Mouse (Mus musculus): ENCODE data around the gene Hist1h2ag. TPM values are rescaled to one million over a fixed set of nuclear protein-coding genes. Genes with fewer than 3 reads are reported as not detected.

Gene Hist1h2ag
- polyA plus RNA-seq, 1 experiment = 0.63 TPM

- no peak overlapping the region for H3K27ac ChIP-seq (ENCODE audit: insufficient read depth, low read length)
- H3K4me3 ChIP-seq (ENCODE audit: insufficient read depth, low read length) = no peak overlapping the region
- H3K4me1 ChIP-seq (ENCODE audit: control insufficient read depth, insufficient read depth, low read length) = no peaks in the 10 kb centered on the region
- no peak for TF ChIP-seq POLR2A (IDR thresholded peaks at IDR 0.05; ENCODE audit: extremely low read depth, insufficient read depth, low read length)
- TF ChIP-seq CTCF (IDR thresholded peaks at IDR 0.05; ENCODE audit: extremely low read depth, insufficient read depth, low read length) = no peak
Observed at GRCm38 (mm10) chr13:22013716-22014115, 29.0 kb downstream of the Hist1h2ag start.

GRCm38 (mm10) chr13:22009642-22010041 is 33.1 kb downstream of the Hist1h2ag start, which contains the start of gene Prss16:
Gene Prss16 (minus strand): TSS chr13:22009742.
- H3K4me3 ChIP-seq (ENCODE audit: insufficient read depth, low read length) = no peak within 1 kb of the TSS
- H3K27ac ChIP-seq (ENCODE audit: insufficient read depth, low read length) = no peak within 1 kb of the TSS
- H3K4me1 ChIP-seq (ENCODE audit: control insufficient read depth, insufficient read depth, low read length) = no peaks in the 10 kb centered on the region
- TF ChIP-seq POLR2A (IDR thresholded peaks at IDR 0.05; ENCODE audit: extremely low read depth, insufficient read depth, low read length) = no peak
- TF ChIP-seq CTCF (IDR thresholded peaks at IDR 0.05; ENCODE audit: extremely low read depth, insufficient read depth, low read length) = no peak

- TF ChIP-seq POLR2A (IDR thresholded peaks at IDR 0.05; ENCODE audit: extremely low read depth, insufficient read depth, low read length) (no peak), CTCF (IDR thresholded peaks at IDR 0.05; ENCODE audit: extremely low read depth, insufficient read depth, low read length) (no peak)
- Histone ChIP-seq H3K27ac (ENCODE audit: insufficient read depth, low read length) (no peak overlapping the region), H3K4me3 (ENCODE audit: insufficient read depth, low read length) (no peak overlapping the region), H3K4me1 (ENCODE audit: control insufficient read depth, insufficient read depth, low read length) (no peaks in the 10 kb centered on the region)
Observed at GRCm38 (mm10) chr13:22008707-22009106, 34.0 kb downstream of the Hist1h2ag start.

- Histone ChIP-seq H3K4me1 (ENCODE audit: control insufficient read depth, insufficient read depth, low read length) (no peaks in the 10 kb centered on the region), H3K4me3 (ENCODE audit: insufficient read depth, low read length) (no peak overlapping the region), H3K27ac (ENCODE audit: insufficient read depth, low read length) (no peak overlapping the region)
- TF ChIP-seq POLR2A (IDR thresholded peaks at IDR 0.05; ENCODE audit: extremely low read depth, insufficient read depth, low read length) (no peak), CTCF (IDR thresholded peaks at IDR 0.05; ENCODE audit: extremely low read depth, insufficient read depth, low read length) (no peak)
Observed at GRCm38 (mm10) chr13:22007872-22008271, 34.9 kb downstream of the Hist1h2ag start.

- TF ChIP-seq POLR2A (IDR thresholded peaks at IDR 0.05; ENCODE audit: extremely low read depth, insufficient read depth, low read length) = no peak
- TF ChIP-seq CTCF (IDR thresholded peaks at IDR 0.05; ENCODE audit: extremely low read depth, insufficient read depth, low read length) = no peak
- Histone ChIP-seq H3K4me3 (ENCODE audit: insufficient read depth, low read length) (peak overlapping the region; percentile 27; the same call in 1 of the 2 replicates), H3K4me1 (ENCODE audit: control insufficient read depth, insufficient read depth, low read length) (no peaks in the 10 kb centered on the region)
Observed at GRCm38 (mm10) chr13:22007121-22007510, 35.6 kb downstream of the Hist1h2ag start.

GRCm38 (mm10) chr13:22006334-22007120 is 36.2 kb downstream of the Hist1h2ag start:
- Histone ChIP-seq H3K4me1 (ENCODE audit: control insufficient read depth, insufficient read depth, low read length) (no peaks in the 10 kb centered on the region), H3K4me3 (ENCODE audit: insufficient read depth, low read length) (peak overlapping the region; percentile 27), H3K27ac (ENCODE audit: insufficient read depth, low read length) (no peak overlapping the region)
- no peak for TF ChIP-seq POLR2A (IDR thresholded peaks at IDR 0.05; ENCODE audit: extremely low read depth, insufficient read depth, low read length)
- TF ChIP-seq CTCF (IDR thresholded peaks at IDR 0.05; ENCODE audit: extremely low read depth, insufficient read depth, low read length) = no peak

More at GRCm38 (mm10) chr13:22007121-22007510, 35.6 kb downstream of the Hist1h2ag start:
- H3K27ac ChIP-seq (ENCODE audit: insufficient read depth, low read length) = no peak overlapping the region

GRCm38 (mm10) chr13:22005605-22006333 is 37.0 kb downstream of the Hist1h2ag start:
- TF ChIP-seq CTCF (IDR thresholded peaks at IDR 0.05; ENCODE audit: extremely low read depth, insufficient read depth, low read length) (no peak), POLR2A (IDR thresholded peaks at IDR 0.05; ENCODE audit: extremely low read depth, insufficient read depth, low read length) (no peak)
- Histone ChIP-seq H3K27ac (ENCODE audit: insufficient read depth, low read length) (no peak overlapping the region), H3K4me1 (ENCODE audit: control insufficient read depth, insufficient read depth, low read length) (no peaks in the 10 kb centered on the region), H3K4me3 (ENCODE audit: insufficient read depth, low read length) (peak overlapping the region; percentile 27)

GRCm38 (mm10) chr13:22001823-22002222 is 40.9 kb downstream of the Hist1h2ag start:
- no peak overlapping the region for H3K4me3 ChIP-seq (ENCODE audit: insufficient read depth, low read length)
- H3K27ac ChIP-seq (ENCODE audit: insufficient read depth, low read length) = no peak overlapping the region
- no peak for TF ChIP-seq POLR2A (IDR thresholded peaks at IDR 0.05; ENCODE audit: extremely low read depth, insufficient read depth, low read length)
- no peak for TF ChIP-seq CTCF (IDR thresholded peaks at IDR 0.05; ENCODE audit: extremely low read depth, insufficient read depth, low read length)
- no peaks in the 10 kb centered on the region for H3K4me1 ChIP-seq (ENCODE audit: control insufficient read depth, insufficient read depth, low read length)

GRCm38 (mm10) chr13:22001346-22001745 is 41.4 kb downstream of the Hist1h2ag start:
- Histone ChIP-seq H3K27ac (ENCODE audit: insufficient read depth, low read length) (no peak overlapping the region), H3K4me3 (ENCODE audit: insufficient read depth, low read length) (no peak overlapping the region), H3K4me1 (ENCODE audit: control insufficient read depth, insufficient read depth, low read length) (no peaks in the 10 kb centered on the region)
- no peak for TF ChIP-seq CTCF (IDR thresholded peaks at IDR 0.05; ENCODE audit: extremely low read depth, insufficient read depth, low read length)

Data from cortical plate, adult 2 months (tissue).